Mouse (Mus musculus): ENCODE results near the gene Hoxa10.

DNA sequence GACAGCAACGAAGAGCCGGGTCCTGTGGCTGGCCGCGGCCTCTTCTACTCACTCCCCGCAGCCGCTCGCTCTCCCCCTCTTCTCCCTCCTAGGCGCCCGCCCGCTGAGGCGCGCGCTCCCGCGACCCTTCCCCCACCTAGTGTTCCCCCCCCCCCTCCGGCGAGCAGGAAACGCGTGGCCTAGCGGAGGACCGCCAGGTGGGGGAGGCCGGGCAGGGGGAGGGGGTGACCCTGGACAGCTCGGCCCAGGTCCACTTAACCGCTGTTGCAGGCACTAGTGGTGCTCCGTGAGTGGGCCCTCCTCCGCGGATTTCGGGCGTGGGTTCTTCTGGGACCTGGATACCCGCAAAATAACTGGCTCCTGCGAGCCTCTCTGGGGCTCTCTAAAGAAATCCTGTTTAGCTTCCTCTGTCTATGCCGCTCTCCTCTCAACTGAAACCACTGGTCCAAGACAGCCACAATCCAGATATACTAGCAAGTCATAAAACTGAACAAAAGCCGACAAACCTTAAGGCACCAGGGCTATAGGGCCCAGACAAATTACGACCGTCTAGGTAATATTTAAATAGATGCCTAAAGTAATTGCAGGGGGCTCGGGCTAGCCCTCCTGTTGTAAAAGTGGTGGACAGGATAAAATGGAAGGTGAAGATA lies 10.0 kb downstream of the Hoxa10 start, which contains the start of gene Hoxa9:
- no peak for TF ChIP-seq CTCF (IDR thresholded peaks at IDR 0.05; ENCODE audit: low read depth)
- TF ChIP-seq EP300 (IDR thresholded peaks at IDR 0.05; ENCODE audit: low read depth), result no peak

Data from heart, postnatal 0 days (tissue).